Mouse (Mus musculus) adrenal gland (tissue): ENCODE results near the gene Itih4.

Experiments
- intact Hi-C: fragments of 180-260 bp; cut with DNase I; formaldehyde crosslinking; loops from one replicate; pipeline ENCODE4 v1.15.1; 2025

Itih4 gene

DNA sequence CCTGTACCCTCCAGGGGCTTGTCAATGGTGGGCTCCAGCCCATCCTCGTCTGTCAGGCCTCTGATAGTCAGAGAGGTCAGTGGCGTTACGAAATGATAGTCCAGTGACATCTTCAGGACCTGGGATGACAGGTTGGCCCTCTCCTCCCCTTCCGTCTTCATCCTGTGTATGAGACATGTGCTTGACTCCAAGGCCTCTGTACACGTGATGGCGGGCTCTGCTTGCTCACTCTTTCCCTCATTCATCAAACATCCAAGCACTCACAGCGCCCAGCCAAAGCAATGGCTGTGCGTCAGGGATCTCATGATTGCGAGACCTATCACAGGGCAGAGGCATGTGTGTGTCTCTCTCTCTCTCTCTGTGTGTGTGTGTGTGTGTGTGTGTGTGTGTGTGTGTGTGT is 47.1 kb downstream of the Itih4 start:
- intact Hi-C loops = no loop called here

GRCm38 (mm10) chr14:30942254-30942653 is 56.0 kb downstream of the Itih4 start:
- intact Hi-C loops = loop anchor here (5.0 kb wide), 2 partner anchors 55 to 75 kb away; partner anchors contain the start of gene Itih4

DNA sequence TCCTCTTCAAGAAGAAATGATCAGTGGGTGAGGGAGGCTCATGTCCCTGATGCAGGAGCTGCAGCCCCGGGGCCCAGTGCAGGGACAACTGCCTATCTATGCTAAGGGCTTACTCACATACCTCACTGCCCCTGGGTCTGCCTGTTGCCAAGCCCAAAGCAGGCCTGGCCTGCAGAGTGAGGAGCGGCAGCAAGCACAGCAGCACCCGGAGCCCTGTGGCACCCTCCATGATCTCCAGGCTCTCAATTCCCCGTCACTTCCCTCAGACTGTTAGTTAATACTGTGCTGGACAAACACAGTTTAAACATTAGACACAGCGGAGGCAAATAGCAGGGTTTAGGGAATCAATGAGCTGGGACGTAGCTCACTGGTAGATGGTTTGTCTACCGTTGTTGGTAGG is 56.8 kb downstream of the Itih4 start, which contains the start of gene Itih1:
Gene Itih1 (minus strand): TSS at position 252 of the 400 bp plus-strand sequence.
- intact Hi-C loops = loop anchor here (5.0 kb wide), 2 partner anchors 56 to 76 kb away; partner anchors contain the start of gene Itih4

DNA sequence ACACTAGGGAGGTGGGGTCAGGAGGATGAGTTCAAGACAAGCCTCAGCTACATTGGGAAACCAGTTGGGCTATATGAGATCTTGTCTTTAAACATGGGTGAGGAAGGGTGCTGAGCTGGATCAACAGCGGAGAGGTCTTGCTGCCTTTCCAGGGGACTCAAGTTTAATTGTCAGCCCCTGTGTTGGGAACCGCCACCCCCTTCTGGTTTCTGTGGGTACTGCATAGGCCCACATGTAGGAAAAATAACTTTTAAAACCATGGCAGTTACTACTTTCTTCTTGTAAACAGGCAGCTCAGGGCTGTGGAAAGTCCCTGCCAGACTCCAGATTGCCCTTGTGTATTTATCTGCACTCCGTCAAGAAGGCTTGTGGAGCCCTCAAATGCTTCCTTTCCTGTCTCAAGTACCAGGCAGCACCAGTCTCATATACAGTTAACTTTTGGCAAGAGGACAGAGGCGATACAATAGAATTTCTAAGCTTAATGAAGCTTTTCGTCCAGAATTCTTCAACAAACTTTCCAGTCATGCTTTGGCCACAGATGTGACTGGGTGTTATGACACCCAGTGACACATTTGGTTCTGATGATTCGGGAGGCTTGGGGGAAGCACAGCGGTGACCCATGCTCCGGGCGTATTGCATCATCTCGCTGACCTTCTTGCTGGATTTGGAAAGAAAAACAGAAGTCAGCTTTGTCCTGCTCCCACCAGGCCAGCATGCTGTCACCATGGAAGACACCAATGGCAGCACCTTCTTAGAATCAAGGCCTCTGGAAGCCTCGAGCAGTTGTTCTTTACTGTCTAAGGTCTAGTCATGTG is 57.8 kb downstream of the Itih4 start:
- intact Hi-C loops = loop anchor here (5.0 kb wide), 2 partner anchors 57 to 77 kb away; partner anchors contain the start of gene Itih4

DNA sequence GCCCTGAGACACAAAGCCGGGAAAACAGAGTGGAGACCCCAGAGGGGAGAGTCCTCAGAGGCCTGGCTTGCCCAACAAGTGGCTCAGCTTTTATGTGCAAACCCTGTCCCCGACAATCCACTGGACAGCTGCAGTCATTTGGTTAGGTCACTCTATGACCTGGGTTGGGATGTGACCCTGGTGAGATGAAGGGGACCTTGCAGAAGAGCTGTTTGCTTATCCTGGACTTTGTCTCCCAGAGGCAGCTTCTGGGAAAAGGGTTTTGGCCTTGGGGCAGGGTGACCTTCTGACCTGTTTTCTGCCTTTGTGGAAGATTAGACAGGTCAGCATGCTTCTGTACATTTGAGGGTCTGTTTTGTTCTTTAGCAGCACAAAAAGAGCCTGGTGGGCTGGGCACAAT is 58.5 kb downstream of the Itih4 start:
- intact Hi-C loops = loop anchor here (5.0 kb wide), 2 partner anchors 57 to 77 kb away; partner anchors contain the start of gene Itih4

DNA sequence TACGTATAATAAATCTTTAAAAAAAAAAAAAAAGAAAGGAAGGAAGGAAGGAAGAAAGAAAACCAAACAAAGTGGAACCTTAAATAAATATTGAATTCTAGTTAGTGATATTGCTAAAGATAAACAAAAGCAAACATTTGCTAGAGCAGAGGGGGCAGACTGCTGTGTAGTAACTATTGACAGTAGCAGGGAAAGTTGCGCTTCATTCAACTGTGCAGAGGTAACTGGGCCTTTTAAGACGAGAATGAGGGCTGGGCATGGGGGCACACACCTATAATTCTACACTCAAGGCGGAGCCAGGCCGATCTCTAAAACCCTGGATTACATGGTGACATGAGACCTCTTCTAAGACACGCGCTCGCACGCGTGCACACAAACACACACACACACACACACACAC is 63.7 kb downstream of the Itih4 start:
- intact Hi-C loops = no loop called here

- intact Hi-C loops = no loop called here
These were observed 65.0 kb downstream of the Itih4 start, which contains the start of gene Nek4 for GRCm38 (mm10) chr14:30951154-30951825. Gene Nek4, plus strand, starts transcription at chr14:30951377.
